Mouse (Mus musculus): ENCODE results near the gene Dnajb6. TPM values are rescaled to one million over a fixed set of nuclear protein-coding genes. Genes with fewer than 3 reads are reported as not detected.

The Dnajb6 gene
- polyA plus RNA-seq, 1 experiment, result 21.7 TPM

GRCm38 (mm10) chr5:29752894-29753293, 17.4 kb downstream of the Dnajb6 start:
- H3K36me3 ChIP-seq (ENCODE audit: control insufficient read depth, insufficient read depth, low read length), result peaks cover 53% of the 10 kb centered on the region
- H3K27me3 ChIP-seq (ENCODE audit: control insufficient read depth, insufficient read depth, low read length), result no peaks in the 10 kb centered on the region
- TF ChIP-seq POLR2A (IDR thresholded peaks at IDR 0.05; ENCODE audit: low read depth, low read length), result no peak
- TF ChIP-seq CTCF (IDR thresholded peaks at IDR 0.05; ENCODE audit: extremely low read depth, insufficient read length, insufficient replicate concordance, low read depth, low read length), result no peak
- H3K27ac ChIP-seq (ENCODE audit: insufficient read depth, low read depth, low read length), result no peak overlapping the region
- no peaks in the 10 kb centered on the region for H3K4me1 ChIP-seq (ENCODE audit: control insufficient read depth, insufficient read depth, insufficient read length, low read length)
- H3K4me3 ChIP-seq (ENCODE audit: low read depth, low read length), result no peak overlapping the region

GRCm38 (mm10) chr5:29759318-29759717, 23.8 kb downstream of the Dnajb6 start:
- H3K27me3 ChIP-seq (ENCODE audit: control insufficient read depth, insufficient read depth, low read length), result no peaks in the 10 kb centered on the region
- H3K27ac ChIP-seq (ENCODE audit: insufficient read depth, low read depth, low read length), result no peak overlapping the region
- H3K4me3 ChIP-seq (ENCODE audit: low read depth, low read length), result no peak overlapping the region
- H3K36me3 ChIP-seq (ENCODE audit: control insufficient read depth, insufficient read depth, low read length), result peaks cover 53% of the 10 kb centered on the region
- TF ChIP-seq CTCF (IDR thresholded peaks at IDR 0.05; ENCODE audit: extremely low read depth, insufficient read length, insufficient replicate concordance, low read depth, low read length), result no peak
- no peak for TF ChIP-seq POLR2A (IDR thresholded peaks at IDR 0.05; ENCODE audit: low read depth, low read length)
- H3K4me1 ChIP-seq (ENCODE audit: control insufficient read depth, insufficient read depth, insufficient read length, low read length), result no peaks in the 10 kb centered on the region
- WGBS, result 70% methylated on average over 5 of the region's 5 CpGs

- Histone ChIP-seq H3K27me3 (ENCODE audit: control insufficient read depth, insufficient read depth, low read length) (no peaks in the 10 kb centered on the region), H3K4me1 (ENCODE audit: control insufficient read depth, insufficient read depth, insufficient read length, low read length) (no peaks in the 10 kb centered on the region), H3K4me3 (ENCODE audit: low read depth, low read length) (no peak overlapping the region), H3K36me3 (ENCODE audit: control insufficient read depth, insufficient read depth, low read length) (peaks cover 32% of the 10 kb centered on the region), H3K27ac (ENCODE audit: insufficient read depth, low read depth, low read length) (no peak overlapping the region)
- 80% methylated on average over 1 of the region's 1 CpGs for WGBS
- no peak for TF ChIP-seq CTCF (IDR thresholded peaks at IDR 0.05; ENCODE audit: extremely low read depth, insufficient read length, insufficient replicate concordance, low read depth, low read length)
Observed at GRCm38 (mm10) chr5:29770935-29771334, 35.4 kb downstream of the Dnajb6 start.

GRCm38 (mm10) chr5:29772038-29772437, 36.5 kb downstream of the Dnajb6 start:
- H3K27ac ChIP-seq (ENCODE audit: insufficient read depth, low read depth, low read length), result no peak overlapping the region
- TF ChIP-seq CTCF (IDR thresholded peaks at IDR 0.05; ENCODE audit: extremely low read depth, insufficient read length, insufficient replicate concordance, low read depth, low read length), result no peak
- no peak for TF ChIP-seq POLR2A (IDR thresholded peaks at IDR 0.05; ENCODE audit: low read depth, low read length)
- H3K36me3 ChIP-seq (ENCODE audit: control insufficient read depth, insufficient read depth, low read length), result peaks cover 32% of the 10 kb centered on the region

GRCm38 (mm10) chr5:29772651-29773330, 37.3 kb downstream of the Dnajb6 start:
- Histone ChIP-seq H3K36me3 (ENCODE audit: control insufficient read depth, insufficient read depth, low read length) (peaks cover 29% of the 10 kb centered on the region), H3K4me3 (ENCODE audit: low read depth, low read length) (no peak overlapping the region), H3K4me1 (ENCODE audit: control insufficient read depth, insufficient read depth, insufficient read length, low read length) (no peaks in the 10 kb centered on the region), H3K27ac (ENCODE audit: insufficient read depth, low read depth, low read length) (no peak overlapping the region), H3K27me3 (ENCODE audit: control insufficient read depth, insufficient read depth, low read length) (no peaks in the 10 kb centered on the region)
- 66% methylated on average over 4 of the region's 4 CpGs for WGBS
- TF ChIP-seq POLR2A (IDR thresholded peaks at IDR 0.05; ENCODE audit: low read depth, low read length), result no peak
- no peak for TF ChIP-seq CTCF (IDR thresholded peaks at IDR 0.05; ENCODE audit: extremely low read depth, insufficient read length, insufficient replicate concordance, low read depth, low read length)

More at GRCm38 (mm10) chr5:29772038-29772437, 36.5 kb downstream of the Dnajb6 start:
- 64% methylated on average over 2 of the region's 2 CpGs for WGBS
- H3K27me3 ChIP-seq (ENCODE audit: control insufficient read depth, insufficient read depth, low read length), result no peaks in the 10 kb centered on the region
- no peaks in the 10 kb centered on the region for H3K4me1 ChIP-seq (ENCODE audit: control insufficient read depth, insufficient read depth, insufficient read length, low read length)
- H3K4me3 ChIP-seq (ENCODE audit: low read depth, low read length), result no peak overlapping the region

GRCm38 (mm10) chr5:29773460-29774150, 38.1 kb downstream of the Dnajb6 start:
- peaks cover 30% of the 10 kb centered on the region for H3K36me3 ChIP-seq (ENCODE audit: control insufficient read depth, insufficient read depth, low read length)

GRCm38 (mm10) chr5:29775437-29775836, 39.9 kb downstream of the Dnajb6 start:
- Histone ChIP-seq H3K36me3 (ENCODE audit: control insufficient read depth, insufficient read depth, low read length) (peaks cover 24% of the 10 kb centered on the region), H3K4me3 (ENCODE audit: low read depth, low read length) (no peak overlapping the region), H3K27ac (ENCODE audit: insufficient read depth, low read depth, low read length) (no peak overlapping the region), H3K27me3 (ENCODE audit: control insufficient read depth, insufficient read depth, low read length) (no peaks in the 10 kb centered on the region), H3K4me1 (ENCODE audit: control insufficient read depth, insufficient read depth, insufficient read length, low read length) (no peaks in the 10 kb centered on the region)
- no peak for TF ChIP-seq POLR2A (IDR thresholded peaks at IDR 0.05; ENCODE audit: low read depth, low read length)
- no peak for TF ChIP-seq CTCF (IDR thresholded peaks at IDR 0.05; ENCODE audit: extremely low read depth, insufficient read length, insufficient replicate concordance, low read depth, low read length)
- 59% methylated on average over 5 of the region's 5 CpGs for WGBS

More at GRCm38 (mm10) chr5:29773460-29774150, 38.1 kb downstream of the Dnajb6 start:
- Histone ChIP-seq H3K27ac (ENCODE audit: insufficient read depth, low read depth, low read length) (no peak overlapping the region), H3K4me3 (ENCODE audit: low read depth, low read length) (no peak overlapping the region), H3K4me1 (ENCODE audit: control insufficient read depth, insufficient read depth, insufficient read length, low read length) (no peaks in the 10 kb centered on the region), H3K27me3 (ENCODE audit: control insufficient read depth, insufficient read depth, low read length) (no peaks in the 10 kb centered on the region)
- TF ChIP-seq CTCF (IDR thresholded peaks at IDR 0.05; ENCODE audit: extremely low read depth, insufficient read length, insufficient replicate concordance, low read depth, low read length) (no peak), POLR2A (IDR thresholded peaks at IDR 0.05; ENCODE audit: low read depth, low read length) (no peak)
- WGBS, result 88% methylated on average over 13 of the region's 13 CpGs
